Mouse (Mus musculus) neural tube, embryonic 13.5 days (tissue): ENCODE data around the gene Bcl7b. TPM values are rescaled to one million over a fixed set of nuclear protein-coding genes. Genes with fewer than 3 reads are reported as not detected.

Experiments
- ATAC-seq: fragments of 200-750 bp; cut with Nextera tagmentation; 2 replicates; pipeline ENCODE4 v1.8.0; 2017; ENCODE audit warnings: low read depth, mild to moderate bottlenecking, moderate TSS enrichment, moderate library complexity
- H3K27ac ChIP-seq: fragments of 300-500 bp; sonication (generic); replicated peaks from 2 replicates; pipeline ENCODE4 v1.5.1; 2015; ENCODE audit warnings: moderate library complexity, mild to moderate bottlenecking, inconsistent platforms
- H3K27me3 ChIP-seq: fragments of 300-500 bp; sonication (generic); 2 replicates; pipeline ENCODE4 v1.6.1; 2015; ENCODE audit warnings: mild to moderate bottlenecking, inconsistent platforms
- H3K36me3 ChIP-seq: fragments of 300-500 bp; sonication (generic); 2 replicates; pipeline ENCODE4 v1.6.1; 2015; ENCODE audit warnings: mild to moderate bottlenecking, inconsistent platforms
- H3K4me1 ChIP-seq: fragments of 300-500 bp; sonication (generic); replicated peaks from 2 replicates; pipeline ENCODE4 v1.6.1; 2015; ENCODE audit warnings: inconsistent platforms
- H3K4me2 ChIP-seq: fragments of 300-500 bp; sonication (generic); 2 replicates; pipeline ENCODE4 v1.6.1; 2015; ENCODE audit warnings: inconsistent platforms, mild to moderate bottlenecking, moderate library complexity
- H3K4me3 ChIP-seq: fragments of 300-500 bp; sonication (generic); 2 replicates; pipeline ENCODE4 v1.5.1; 2015; ENCODE audit warnings: mild to moderate bottlenecking, inconsistent platforms
- H3K9ac ChIP-seq: fragments of 300-500 bp; sonication (generic); 2 replicates; pipeline ENCODE4 v1.6.1; 2015; ENCODE audit warnings: moderate library complexity, mild to moderate bottlenecking, inconsistent platforms
- H3K9me3 ChIP-seq: fragments of 300-500 bp; sonication (generic); 2 replicates; pipeline ENCODE4 v1.6.1; 2016; ENCODE audit warnings: inconsistent platforms
- WGBS: fragments of 180-500 bp; shearing (Covaris S2); methylation state at CpG from one replicate; pipeline ENCODE4 v1.1.7; 2015; 5-methylcytosine and 5-hydroxymethylcytosine counted together
- polyA plus RNA-seq: library from polyadenylated mRNA; unstranded; fragments of >200 nt; fragmentation: Nextera tagmentation; extraction: Ambion mirVana; gene quantifications from 2 replicates; pipeline ENCODE4 v1.2.1, GENCODE M21; 2015

The Bcl7b gene
- 49.2 and 50.0 TPM in 2 replicates for polyA plus RNA-seq

GRCm38 (mm10) chr5:135168063-135169062 lies at the start of gene Bcl7b:
TSS of gene Bcl7b (plus strand) at chr5:135168283.
- peak within 1 kb of the TSS; percentile 95 for H3K9ac ChIP-seq
- WGBS = 3% methylated on average over 71 of the region's 95 CpGs
- peak within 1 kb of the TSS; percentile 65 for H3K4me3 ChIP-seq
- H3K9me3 ChIP-seq = no peaks in the 10 kb centered on the region
- H3K4me1 ChIP-seq = peaks cover 22% of the 10 kb centered on the region
- H3K4me2 ChIP-seq = peak within 1 kb of the TSS; percentile 98
- H3K27me3 ChIP-seq = no peaks in the 10 kb centered on the region
- H3K36me3 ChIP-seq = peaks cover 25% of the 10 kb centered on the region
- peak within 1 kb of the TSS; percentile 100 for H3K27ac ChIP-seq
- ATAC-seq = peak; percentile 99

GRCm38 (mm10) chr5:135118589-135119081 lies 49.4 kb upstream of the Bcl7b start:
- ATAC-seq = no peak
- Histone ChIP-seq H3K4me3 (no peak overlapping the region), H3K4me1 (no peaks in the 10 kb centered on the region), H3K27me3 (peaks cover 24% of the 10 kb centered on the region), H3K9me3 (no peaks in the 10 kb centered on the region), H3K4me2 (no peak overlapping the region), H3K9ac (no peak overlapping the region), H3K27ac (no peak overlapping the region), H3K36me3 (no peaks in the 10 kb centered on the region)
- 32% methylated on average over 6 of the region's 6 CpGs for WGBS

- WGBS = 70% methylated on average over 4 of the region's 4 CpGs
- no peaks in the 10 kb centered on the region for H3K4me1 ChIP-seq
- H3K27ac ChIP-seq = no peak overlapping the region
- no peaks in the 10 kb centered on the region for H3K36me3 ChIP-seq
- H3K27me3 ChIP-seq = peaks cover 27% of the 10 kb centered on the region
- no peaks in the 10 kb centered on the region for H3K9me3 ChIP-seq
- no peak overlapping the region for H3K9ac ChIP-seq
- ATAC-seq = no peak
- no peak overlapping the region for H3K4me3 ChIP-seq
- no peak overlapping the region for H3K4me2 ChIP-seq
Observed at GRCm38 (mm10) chr5:135120753-135121152, 47.3 kb upstream of the Bcl7b start.

- no peak for ATAC-seq
- Histone ChIP-seq H3K4me3 (no peak overlapping the region), H3K4me2 (no peak overlapping the region), H3K4me1 (no peaks in the 10 kb centered on the region), H3K36me3 (no peaks in the 10 kb centered on the region), H3K27ac (no peak overlapping the region), H3K9ac (no peak overlapping the region), H3K9me3 (no peaks in the 10 kb centered on the region), H3K27me3 (peaks cover 29% of the 10 kb centered on the region)
- WGBS = 56% methylated on average over 6 of the region's 6 CpGs
Observed at GRCm38 (mm10) chr5:135126121-135126520, 42.0 kb upstream of the Bcl7b start.

- Histone ChIP-seq H3K9me3 (no peaks in the 10 kb centered on the region), H3K9ac (no peak overlapping the region), H3K4me1 (no peaks in the 10 kb centered on the region), H3K27me3 (peaks cover 23% of the 10 kb centered on the region), H3K4me3 (no peak overlapping the region), H3K4me2 (no peak overlapping the region), H3K36me3 (no peaks in the 10 kb centered on the region), H3K27ac (no peak overlapping the region)
- no peak for ATAC-seq
- WGBS = 68% methylated on average over 6 of the region's 6 CpGs
Observed at GRCm38 (mm10) chr5:135127669-135128068, 40.4 kb upstream of the Bcl7b start.

GRCm38 (mm10) chr5:135129747-135130146 lies 38.3 kb upstream of the Bcl7b start:
- Histone ChIP-seq H3K4me2 (no peak overlapping the region), H3K9me3 (no peaks in the 10 kb centered on the region), H3K9ac (no peak overlapping the region), H3K36me3 (no peaks in the 10 kb centered on the region), H3K4me1 (peaks cover 8% of the 10 kb centered on the region; the same call in 1 of the 2 replicates), H3K27me3 (peaks cover 36% of the 10 kb centered on the region), H3K4me3 (no peak overlapping the region), H3K27ac (no peak overlapping the region)
- ATAC-seq = no peak
- WGBS = 77% methylated on average over 4 of the region's 4 CpGs

- Histone ChIP-seq H3K4me1 (peaks cover 8% of the 10 kb centered on the region; the same call in 1 of the 2 replicates), H3K9me3 (no peaks in the 10 kb centered on the region), H3K9ac (peak overlapping the region; percentile 53; the same call in 1 of the 2 replicates), H3K27me3 (peaks cover 45% of the 10 kb centered on the region), H3K36me3 (no peaks in the 10 kb centered on the region), H3K27ac (no peak overlapping the region), H3K4me2 (peak overlapping the region; percentile 43), H3K4me3 (peak overlapping the region; percentile 8; the same call in 1 of the 2 replicates)
- no peak for ATAC-seq
- WGBS = 6% methylated on average over 26 of the region's 26 CpGs
Observed at GRCm38 (mm10) chr5:135133736-135134405, 34.2 kb upstream of the Bcl7b start.

GRCm38 (mm10) chr5:135134534-135134933 lies 33.5 kb upstream of the Bcl7b start:
- Histone ChIP-seq H3K4me1 (peaks cover 8% of the 10 kb centered on the region; the same call in 1 of the 2 replicates), H3K9ac (no peak overlapping the region), H3K4me3 (0 out of 2 replicates have a peak overlapping the region, but pooled peaks have one; percentile 8), H3K4me2 (peak overlapping the region; percentile 43), H3K27me3 (peaks cover 45% of the 10 kb centered on the region), H3K36me3 (no peaks in the 10 kb centered on the region), H3K27ac (no peak overlapping the region), H3K9me3 (no peaks in the 10 kb centered on the region)
- 2% methylated on average over 8 of the region's 8 CpGs for WGBS
- no peak for ATAC-seq

- Histone ChIP-seq H3K4me1 (no peaks in the 10 kb centered on the region), H3K4me2 (no peak overlapping the region), H3K9ac (no peak overlapping the region), H3K36me3 (no peaks in the 10 kb centered on the region), H3K27ac (no peak overlapping the region), H3K4me3 (no peak overlapping the region), H3K27me3 (peaks cover 8% of the 10 kb centered on the region), H3K9me3 (no peaks in the 10 kb centered on the region)
- 78% methylated on average over 2 of the region's 2 CpGs for WGBS
- ATAC-seq = no peak
Observed at GRCm38 (mm10) chr5:135139881-135140280, 28.2 kb upstream of the Bcl7b start.

- no peaks in the 10 kb centered on the region for H3K36me3 ChIP-seq
- H3K27me3 ChIP-seq = no peaks in the 10 kb centered on the region
- no peak overlapping the region for H3K4me3 ChIP-seq
- H3K9ac ChIP-seq = no peak overlapping the region
- no peak overlapping the region for H3K4me2 ChIP-seq
- no peak overlapping the region for H3K27ac ChIP-seq
- 61% methylated on average over 4 of the region's 4 CpGs for WGBS
- H3K9me3 ChIP-seq = no peaks in the 10 kb centered on the region
- peaks cover 9% of the 10 kb centered on the region for H3K4me1 ChIP-seq
- ATAC-seq = no peak
Observed at GRCm38 (mm10) chr5:135144469-135144868, 23.6 kb upstream of the Bcl7b start.

GRCm38 (mm10) chr5:135145532-135145931 lies 22.6 kb upstream of the Bcl7b start:
- H3K9me3 ChIP-seq = no peaks in the 10 kb centered on the region
- H3K4me3 ChIP-seq = no peak overlapping the region
- H3K36me3 ChIP-seq = no peaks in the 10 kb centered on the region
- H3K27me3 ChIP-seq = no peaks in the 10 kb centered on the region
- peaks cover 17% of the 10 kb centered on the region for H3K4me1 ChIP-seq
- H3K4me2 ChIP-seq = no peak overlapping the region
- H3K9ac ChIP-seq = no peak overlapping the region
- ATAC-seq = no peak
- WGBS = 84% methylated on average over 3 of the region's 3 CpGs
- H3K27ac ChIP-seq = no peak overlapping the region

- no peak for ATAC-seq
- Histone ChIP-seq H3K27me3 (no peaks in the 10 kb centered on the region), H3K27ac (no peak overlapping the region), H3K4me1 (peaks cover 17% of the 10 kb centered on the region), H3K9me3 (no peaks in the 10 kb centered on the region), H3K36me3 (no peaks in the 10 kb centered on the region), H3K4me2 (no peak overlapping the region), H3K9ac (no peak overlapping the region), H3K4me3 (no peak overlapping the region)
Observed at GRCm38 (mm10) chr5:135145955-135146354, 22.1 kb upstream of the Bcl7b start.
